Mouse (Mus musculus): ENCODE measurements at regions not wholly inside any gene's neighbourhood (a gene's known extent, or its start where the extent isn't known, plus 50 kb on each side); places are given as distances from the start of the nearest gene placed in this dataset.

- no peak for DNase-seq (ENCODE audit: inconsistent ontology term)
Measured at GRCm38 (mm10) chr11:38886466-38886865, 1650.7 kb upstream of the Tenm2 start.

- no peak for DNase-seq (ENCODE audit: inconsistent ontology term)
Measured at GRCm38 (mm10) chr11:38861622-38862345, 1626.0 kb upstream of the Tenm2 start.

- DNase-seq (ENCODE audit: inconsistent ontology term) = no peak
Measured at GRCm38 (mm10) chr11:38856645-38857044, 1620.9 kb upstream of the Tenm2 start.

GRCm38 (mm10) chr11:38829148-38829547 lies 1593.4 kb upstream of the Tenm2 start:
- no peak for DNase-seq (ENCODE audit: inconsistent ontology term)

GRCm38 (mm10) chr11:38828375-38828774 lies 1592.6 kb upstream of the Tenm2 start:
- no peak for DNase-seq (ENCODE audit: inconsistent ontology term)

GRCm38 (mm10) chr11:38825172-38825753 lies 1589.5 kb upstream of the Tenm2 start:
- DNase-seq (ENCODE audit: inconsistent ontology term) = no peak

GRCm38 (mm10) chr11:38818141-38818540 lies 1582.4 kb upstream of the Tenm2 start:
- DNase-seq (ENCODE audit: inconsistent ontology term) = no peak

- DNase-seq (ENCODE audit: inconsistent ontology term) = no peak
Measured at GRCm38 (mm10) chr11:38783548-38783947, 1547.8 kb upstream of the Tenm2 start.

- DNase-seq (ENCODE audit: inconsistent ontology term) = no peak
Measured at GRCm38 (mm10) chr11:38779585-38779984, 1543.8 kb upstream of the Tenm2 start.

GRCm38 (mm10) chr11:38762241-38762640 lies 1526.5 kb upstream of the Tenm2 start:
- no peak for DNase-seq (ENCODE audit: inconsistent ontology term)

GRCm38 (mm10) chr11:38747549-38747948 lies 1511.8 kb upstream of the Tenm2 start:
- peak; percentile 5 for DNase-seq (ENCODE audit: inconsistent ontology term)

GRCm38 (mm10) chr11:38729101-38729500 lies 1493.3 kb upstream of the Tenm2 start:
- DNase-seq (ENCODE audit: inconsistent ontology term) = no peak

GRCm38 (mm10) chr11:38715697-38716096 lies 1479.9 kb upstream of the Tenm2 start:
- DNase-seq (ENCODE audit: inconsistent ontology term) = no peak

GRCm38 (mm10) chr11:38681264-38681663 lies 1445.5 kb upstream of the Tenm2 start:
- DNase-seq (ENCODE audit: inconsistent ontology term) = no peak

GRCm38 (mm10) chr11:38673367-38674056 lies 1437.7 kb upstream of the Tenm2 start:
- peak; percentile 48 for DNase-seq (ENCODE audit: inconsistent ontology term)

Data from Muller cell, postnatal 12 days (primary cell).